Mouse (Mus musculus) forebrain, postnatal 0 days (tissue): ENCODE results near the gene Bhlhe41. TPM values are rescaled to one million over a fixed set of nuclear protein-coding genes. Genes with fewer than 3 reads are reported as not detected.
A peak's percentile ranks its signal among the peaks of the same experiment; 100 is the strongest.

Experiments used
- ATAC-seq: fragments of 200-750 bp; cut with Nextera tagmentation; 2 replicates; pipeline ENCODE4 v1.8.0; 2017; ENCODE audit warnings: mild to moderate bottlenecking, moderate library complexity
- DNase-seq: peaks from one replicate; pipeline ENCODE4 v3.0.0-alpha.2; 2015
- H3K27ac ChIP-seq: fragments of 300-500 bp; sonication (generic); 2 replicates; pipeline ENCODE4 v1.5.1; 2014; ENCODE audit warnings: low read depth, mild to moderate bottlenecking, antibody characterized with exemption, low read length, moderate library complexity, mixed read lengths
- H3K27me3 ChIP-seq: fragments of 300-500 bp; sonication (generic); 2 replicates; pipeline ENCODE4 v1.6.1; 2014; ENCODE audit warnings: mild to moderate bottlenecking, low read length, mixed read lengths; ENCODE audit not compliant: insufficient read depth
- H3K36me3 ChIP-seq: fragments of 300-500 bp; sonication (generic); 2 replicates; pipeline ENCODE4 v1.6.1; 2014; ENCODE audit warnings: mild to moderate bottlenecking, moderate library complexity; ENCODE audit not compliant: insufficient read depth
- H3K4me1 ChIP-seq: fragments of 300-500 bp; sonication (generic); 2 replicates; pipeline ENCODE4 v1.6.1; 2014; ENCODE audit warnings: antibody characterized with exemption; ENCODE audit not compliant: insufficient read depth
- H3K4me2 ChIP-seq: fragments of 300-500 bp; sonication (generic); 2 replicates; pipeline ENCODE4 v1.6.1; 2014; ENCODE audit warnings: low read depth, mild to moderate bottlenecking, moderate library complexity
- H3K4me3 ChIP-seq: fragments of 300-500 bp; sonication (generic); 2 replicates; pipeline ENCODE4 v1.5.1; 2014; ENCODE audit warnings: low read depth, low read length, mixed read lengths
- H3K9ac ChIP-seq: fragments of 300-500 bp; sonication (generic); 2 replicates; pipeline ENCODE4 v1.6.1; 2014; ENCODE audit warnings: mild to moderate bottlenecking
- H3K9me3 ChIP-seq: fragments of 300-500 bp; sonication (generic); 2 replicates; pipeline ENCODE4 v1.6.1; 2016; ENCODE audit warnings: low read length
- CTCF ChIP-seq: sonication (generic); IDR thresholded peaks from 2 replicates; pipeline ENCODE4 v1.5.1; 2016; ENCODE audit warnings: antibody characterized with exemption, control low read depth, low read depth
- WGBS: fragments of 180-500 bp; shearing (Covaris S2); extraction: QIAGEN DNeasy Blood & Tissue Kit; methylation state at CpG from one replicate; pipeline ENCODE4 v1.1.7; 2014; 5-methylcytosine and 5-hydroxymethylcytosine counted together
- polyA plus RNA-seq: library from polyadenylated mRNA; unstranded; fragments of >200 nt; fragmentation: Nextera tagmentation; extraction: Ambion mirVana; gene quantifications from 2 replicates; pipeline ENCODE4 v1.2.1, GENCODE M21; 2015
- total RNA-seq: library from RNA; depleted of rRNA; stranded (reverse); fragments of >200 nt; gene quantifications from 2 replicates; pipeline ENCODE4 v1.2.3, GENCODE M21; 2014

Bhlhe41 gene
- total and polyA plus RNA-seq, 2 experiments from 2014 or later = 4.1 to 5.2 TPM

DNA sequence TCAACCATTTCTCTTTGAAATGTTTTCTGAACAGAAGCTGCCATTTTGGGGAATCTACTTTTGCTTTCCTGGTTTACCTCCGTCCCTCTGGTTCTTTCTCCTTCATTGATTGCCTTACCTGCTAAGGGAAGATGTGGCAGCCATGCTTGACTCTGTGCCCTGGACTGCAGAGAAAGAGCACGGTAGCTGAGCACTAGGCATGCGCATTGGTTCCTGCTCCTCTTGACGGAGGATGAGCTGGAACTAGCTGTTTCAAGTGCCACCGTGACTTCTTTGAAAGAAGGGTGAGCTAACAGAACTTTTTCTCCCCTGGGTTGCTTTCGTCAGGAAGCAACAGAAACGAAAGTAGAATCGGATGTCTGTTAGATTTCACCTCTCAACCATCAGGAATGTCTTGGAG, 17.7 kb downstream of the Bhlhe41 start:
- Histone ChIP-seq H3K27me3 (no peaks in the 10 kb centered on the region), H3K9me3 (no peaks in the 10 kb centered on the region), H3K27ac (no peak overlapping the region), H3K4me3 (no peak overlapping the region), H3K9ac (no peak overlapping the region), H3K4me2 (no peak overlapping the region), H3K36me3 (no peaks in the 10 kb centered on the region), H3K4me1 (no peaks in the 10 kb centered on the region)
- ATAC-seq = no peak
- TF ChIP-seq CTCF = no peak
- 95% methylated on average over 8 of the region's 8 CpGs for WGBS
- DNase-seq = no peak

DNA sequence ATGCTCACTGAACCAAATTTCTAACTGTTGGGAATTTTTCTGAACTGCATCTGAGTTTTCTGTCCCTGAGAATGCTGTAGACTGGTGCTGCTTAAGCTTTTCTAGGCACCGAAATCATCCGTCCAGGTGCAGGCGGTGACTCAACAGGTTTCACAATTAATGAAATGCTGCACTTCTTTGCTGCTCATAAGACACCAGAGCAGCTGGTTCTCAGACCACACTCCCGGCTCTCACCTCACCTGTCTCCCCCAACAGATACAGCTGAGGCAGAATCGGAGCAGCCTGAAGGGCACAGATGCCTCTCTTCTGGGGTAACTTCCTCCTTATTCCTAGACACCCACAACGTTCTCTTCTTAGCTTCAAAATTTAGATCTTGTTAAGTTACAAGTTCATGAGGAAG, 18.4 kb downstream of the Bhlhe41 start:
- Histone ChIP-seq H3K27me3 (no peaks in the 10 kb centered on the region), H3K4me2 (no peak overlapping the region), H3K27ac (no peak overlapping the region), H3K36me3 (no peaks in the 10 kb centered on the region), H3K9me3 (no peaks in the 10 kb centered on the region), H3K4me3 (no peak overlapping the region), H3K4me1 (no peaks in the 10 kb centered on the region), H3K9ac (no peak overlapping the region)
- WGBS = 89% methylated on average over 6 of the region's 6 CpGs
- no peak for ATAC-seq
- no peak for TF ChIP-seq CTCF
- no peak for DNase-seq

DNA sequence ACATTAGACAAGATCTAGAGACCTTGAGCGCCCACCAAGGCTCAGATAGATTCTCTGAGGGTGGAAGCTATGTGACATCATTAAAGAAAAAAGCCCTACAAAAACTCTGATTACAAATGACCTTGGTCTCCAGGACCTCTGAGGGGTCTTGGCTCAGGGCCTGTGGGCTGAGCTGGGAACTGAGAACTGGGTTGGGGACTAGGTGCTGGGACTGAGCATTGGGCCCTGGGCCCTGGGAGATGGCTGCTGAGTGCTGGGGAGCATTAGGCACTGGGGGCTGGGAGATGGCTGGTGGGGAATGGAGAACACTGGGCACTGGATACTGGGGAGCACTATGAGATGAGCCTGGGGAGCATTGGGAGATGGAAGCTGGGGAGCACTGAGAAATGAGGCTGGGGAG, 19.3 kb downstream of the Bhlhe41 start:
- no peaks in the 10 kb centered on the region for H3K9me3 ChIP-seq
- no peaks in the 10 kb centered on the region for H3K27me3 ChIP-seq
- no peak overlapping the region for H3K4me3 ChIP-seq
- H3K36me3 ChIP-seq = no peaks in the 10 kb centered on the region
- H3K9ac ChIP-seq = no peak overlapping the region
- H3K27ac ChIP-seq = no peak overlapping the region
- H3K4me2 ChIP-seq = no peak overlapping the region
- TF ChIP-seq CTCF = no peak
- H3K4me1 ChIP-seq = no peaks in the 10 kb centered on the region
- 95% methylated on average over 1 of the region's 1 CpGs for WGBS
- DNase-seq (no peak), ATAC-seq (no peak)

DNA sequence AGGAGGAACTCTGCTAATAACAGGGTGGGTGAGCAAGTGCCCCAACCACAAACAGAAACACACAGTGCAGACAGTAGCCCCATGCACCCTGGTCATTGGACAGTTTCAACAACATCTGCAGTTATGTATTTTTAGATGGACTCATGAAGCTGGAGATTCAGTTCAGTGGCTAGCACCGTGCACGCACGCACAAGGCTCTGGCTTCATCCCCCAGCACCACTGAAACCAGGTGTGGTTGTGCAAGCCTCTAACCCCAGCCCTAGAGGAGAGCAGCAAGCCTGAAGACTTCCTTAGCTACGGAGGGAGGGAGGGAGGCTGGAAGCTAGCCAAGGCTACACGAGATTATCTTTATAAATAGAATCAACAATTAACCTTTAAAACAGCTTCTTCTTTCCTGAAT, 19.7 kb downstream of the Bhlhe41 start:
- TF ChIP-seq CTCF = no peak
- Histone ChIP-seq H3K9ac (no peak overlapping the region), H3K27ac (no peak overlapping the region), H3K4me1 (no peaks in the 10 kb centered on the region), H3K36me3 (no peaks in the 10 kb centered on the region), H3K27me3 (no peaks in the 10 kb centered on the region), H3K4me2 (no peak overlapping the region), H3K4me3 (no peak overlapping the region), H3K9me3 (no peaks in the 10 kb centered on the region)
- WGBS = 62% methylated on average over 5 of the region's 5 CpGs
- DNase-seq (no peak), ATAC-seq (no peak)

DNA sequence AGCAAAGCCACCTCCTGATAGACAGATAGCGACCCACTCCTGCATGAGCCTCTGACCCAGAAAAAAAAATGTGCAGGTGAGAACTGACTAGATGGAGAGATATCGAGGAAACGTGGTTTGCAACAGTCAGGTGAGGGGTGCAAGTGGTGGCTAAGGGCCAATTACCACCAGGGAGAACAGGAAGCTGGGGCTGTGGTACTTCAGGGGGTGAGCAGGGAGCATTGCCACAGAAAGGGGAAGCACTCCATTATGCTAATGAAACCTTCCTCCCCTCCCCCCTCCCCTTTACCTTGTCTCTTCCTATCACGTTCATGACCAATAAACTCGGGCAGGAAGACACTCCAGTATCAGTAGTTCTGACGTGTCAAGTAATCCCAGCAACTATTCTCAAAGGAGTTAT, 30.0 kb downstream of the Bhlhe41 start:
- DNase-seq (no peak), ATAC-seq (no peak)
- H3K27ac ChIP-seq = no peak overlapping the region
- no peak overlapping the region for H3K4me3 ChIP-seq
- H3K9me3 ChIP-seq = no peaks in the 10 kb centered on the region
- WGBS = 74% methylated on average over 6 of the region's 6 CpGs
- H3K9ac ChIP-seq = no peak overlapping the region
- H3K36me3 ChIP-seq = no peaks in the 10 kb centered on the region
- H3K27me3 ChIP-seq = no peaks in the 10 kb centered on the region
- TF ChIP-seq CTCF = no peak
- no peak overlapping the region for H3K4me2 ChIP-seq
- H3K4me1 ChIP-seq = no peaks in the 10 kb centered on the region

DNA sequence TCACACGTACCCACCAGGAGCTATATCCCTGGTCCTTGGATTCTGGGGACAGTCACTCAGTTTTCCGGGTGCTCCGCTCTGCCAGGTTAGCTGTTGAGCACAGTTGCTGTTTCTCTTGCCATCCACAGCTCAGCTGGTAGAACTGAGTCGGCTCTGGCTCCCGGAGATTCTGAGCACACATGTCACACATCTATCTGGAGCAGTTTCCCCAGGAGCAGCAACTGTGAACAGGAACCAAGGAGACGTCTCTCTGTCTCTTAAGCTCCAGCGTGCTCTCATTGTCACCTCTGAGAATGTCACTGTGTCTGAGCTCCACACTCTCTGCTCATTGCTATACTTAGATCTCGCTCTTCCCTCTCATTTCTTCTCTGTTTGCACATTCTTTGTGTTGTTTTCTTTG, 32.4 kb downstream of the Bhlhe41 start:
- Histone ChIP-seq H3K4me1 (no peaks in the 10 kb centered on the region), H3K4me2 (no peak overlapping the region), H3K27ac (no peak overlapping the region), H3K4me3 (no peak overlapping the region), H3K27me3 (no peaks in the 10 kb centered on the region), H3K36me3 (no peaks in the 10 kb centered on the region), H3K9me3 (no peaks in the 10 kb centered on the region), H3K9ac (no peak overlapping the region)
- no peak for TF ChIP-seq CTCF
- WGBS = 63% methylated on average over 8 of the region's 8 CpGs
- DNase-seq (peak; percentile 40), ATAC-seq (peak; percentile 25; the same call in 1 of the 2 replicates)

DNA sequence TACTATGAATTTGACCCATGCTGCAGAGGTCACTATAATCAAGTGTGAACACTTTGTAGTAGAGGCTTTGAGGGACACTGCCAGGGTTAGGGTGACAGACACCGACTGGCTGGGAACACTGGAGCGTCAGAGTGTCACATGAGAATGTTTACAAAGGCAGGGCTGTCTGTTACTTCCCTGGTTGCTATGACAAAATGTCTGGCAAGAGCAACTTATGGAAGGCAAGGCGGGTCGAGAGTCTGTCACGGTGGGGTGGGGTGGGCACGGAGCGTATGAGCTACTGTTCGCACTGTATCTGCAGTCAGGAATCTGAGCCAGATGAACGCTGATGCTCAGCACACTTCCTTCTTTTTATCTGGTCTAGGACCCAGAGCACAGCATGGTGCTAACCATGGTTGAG, 34.7 kb downstream of the Bhlhe41 start:
- no peak overlapping the region for H3K9ac ChIP-seq
- no peak for TF ChIP-seq CTCF
- ATAC-seq (peak; percentile 85), DNase-seq (peak; percentile 64)
- H3K4me2 ChIP-seq = 0 out of 2 replicates have a peak overlapping the region, but pooled peaks have one; percentile 11
- no peak overlapping the region for H3K27ac ChIP-seq
- H3K9me3 ChIP-seq = no peaks in the 10 kb centered on the region
- no peak overlapping the region for H3K4me3 ChIP-seq
- no peaks in the 10 kb centered on the region for H3K4me1 ChIP-seq
- H3K27me3 ChIP-seq = no peaks in the 10 kb centered on the region
- WGBS = 38% methylated on average over 9 of the region's 9 CpGs
- no peaks in the 10 kb centered on the region for H3K36me3 ChIP-seq

DNA sequence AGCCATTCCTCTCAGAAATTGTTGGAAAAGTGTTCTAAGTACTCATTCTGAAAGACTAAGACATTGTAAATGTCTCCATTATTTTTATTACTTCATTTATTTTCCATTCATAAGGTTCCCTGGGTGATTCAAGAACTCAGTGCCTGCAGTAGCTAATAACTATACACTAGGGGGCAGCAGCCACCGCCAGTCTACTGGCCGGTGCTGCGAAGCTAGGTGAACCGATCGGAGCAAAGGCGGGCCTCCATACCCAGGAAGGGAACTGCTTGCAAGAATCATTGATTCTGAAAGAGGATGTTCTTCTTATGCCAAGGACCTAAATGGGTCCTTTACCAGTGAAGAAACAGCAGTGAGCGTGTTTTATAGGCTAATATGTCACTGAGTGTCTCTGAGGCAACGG, 35.2 kb downstream of the Bhlhe41 start:
- Histone ChIP-seq H3K4me3 (no peak overlapping the region), H3K4me2 (0 out of 2 replicates have a peak overlapping the region, but pooled peaks have one; percentile 11), H3K27me3 (no peaks in the 10 kb centered on the region), H3K36me3 (no peaks in the 10 kb centered on the region), H3K9me3 (no peaks in the 10 kb centered on the region), H3K4me1 (no peaks in the 10 kb centered on the region), H3K27ac (no peak overlapping the region), H3K9ac (no peak overlapping the region)
- WGBS = 11% methylated on average over 8 of the region's 8 CpGs
- DNase-seq = peak; percentile 87
- ATAC-seq = peak; percentile 72
- TF ChIP-seq CTCF = peak; percentile 92
